Mouse (Mus musculus) forebrain, embryonic 12.5 days (tissue): Measurements from ENCODE around the gene Chchd10. TPM values are rescaled to one million over a fixed set of nuclear protein-coding genes. Genes with fewer than 3 reads are reported as not detected.

Experiments used
- ATAC-seq: fragments of 200-750 bp; cut with Nextera tagmentation; 2 replicates; pipeline ENCODE4 v1.8.0; 2017; ENCODE audit warnings: moderate TSS enrichment; ENCODE audit not compliant: low FRiP score
- H3K27ac ChIP-seq: fragments of 300-500 bp; sonication (generic); 2 replicates; pipeline ENCODE4 v1.5.1; 2016; ENCODE audit warnings: mild to moderate bottlenecking
- H3K27me3 ChIP-seq: fragments of 300-500 bp; sonication (generic); 2 replicates; pipeline ENCODE4 v1.6.1; 2016; ENCODE audit warnings: mild to moderate bottlenecking
- H3K36me3 ChIP-seq: fragments of 300-500 bp; sonication (generic); replicated peaks from 2 replicates; pipeline ENCODE4 v1.6.1; 2016; ENCODE audit warnings: mild to moderate bottlenecking
- H3K4me1 ChIP-seq: fragments of 300-500 bp; sonication (generic); 2 replicates; pipeline ENCODE4 v1.6.1; 2016
- H3K4me2 ChIP-seq: fragments of 300-500 bp; sonication (generic); 2 replicates; pipeline ENCODE4 v1.6.1; 2016; ENCODE audit warnings: mild to moderate bottlenecking, moderate library complexity
- H3K4me3 ChIP-seq: fragments of 300-500 bp; sonication (generic); replicated peaks from 2 replicates; pipeline ENCODE4 v1.5.1; 2016; ENCODE audit warnings: mild to moderate bottlenecking
- H3K9ac ChIP-seq: fragments of 300-500 bp; sonication (generic); 2 replicates; pipeline ENCODE4 v1.6.1; 2016; ENCODE audit warnings: mild to moderate bottlenecking
- H3K9me3 ChIP-seq: fragments of 300-500 bp; sonication (generic); 2 replicates; pipeline ENCODE4 v1.6.1; 2016
- WGBS: fragments of 180-500 bp; shearing (Covaris S2); methylation state at CpG from one replicate; pipeline ENCODE4 v1.1.7; 2016; 5-methylcytosine and 5-hydroxymethylcytosine counted together
- polyA plus RNA-seq: library from polyadenylated mRNA; unstranded; fragments of >200 nt; fragmentation: Nextera tagmentation; extraction: Ambion mirVana; gene quantifications from 2 replicates; pipeline ENCODE4 v1.2.1, GENCODE M21; 2016

Gene Chchd10
- polyA plus RNA-seq, 1 experiment from 2014 or later: 7.6 TPM

- no peaks in the 10 kb centered on the region for H3K4me1 ChIP-seq
- peaks cover 96% of the 10 kb centered on the region for H3K36me3 ChIP-seq
- H3K9me3 ChIP-seq: no peaks in the 10 kb centered on the region
- H3K4me3 ChIP-seq: no peak overlapping the region
- H3K27me3 ChIP-seq: no peaks in the 10 kb centered on the region
- H3K9ac ChIP-seq: no peak overlapping the region
- ATAC-seq: no peak
- no peak overlapping the region for H3K4me2 ChIP-seq
- H3K27ac ChIP-seq: no peak overlapping the region
- WGBS: 95% methylated on average over 5 of the region's 5 CpGs
Observed at GRCm38 (mm10) chr10:75904391-75904790, 28.5 kb upstream of the Chchd10 start.

GRCm38 (mm10) chr10:75906882-75907281 lies 26.0 kb upstream of the Chchd10 start:
- no peak for ATAC-seq
- no peaks in the 10 kb centered on the region for H3K27me3 ChIP-seq
- H3K27ac ChIP-seq: no peak overlapping the region
- no peak overlapping the region for H3K4me3 ChIP-seq
- H3K9me3 ChIP-seq: no peaks in the 10 kb centered on the region
- no peak overlapping the region for H3K9ac ChIP-seq
- H3K4me1 ChIP-seq: no peaks in the 10 kb centered on the region
- WGBS: 91% methylated on average over 4 of the region's 4 CpGs
- peaks cover 94% of the 10 kb centered on the region for H3K36me3 ChIP-seq
- no peak overlapping the region for H3K4me2 ChIP-seq

GRCm38 (mm10) chr10:75910698-75911097 lies 22.2 kb upstream of the Chchd10 start:
- peaks cover 83% of the 10 kb centered on the region for H3K36me3 ChIP-seq
- no peak overlapping the region for H3K4me3 ChIP-seq
- no peak overlapping the region for H3K27ac ChIP-seq
- H3K4me1 ChIP-seq: no peaks in the 10 kb centered on the region
- ATAC-seq: no peak
- 86% methylated on average over 2 of the region's 2 CpGs for WGBS
- H3K9ac ChIP-seq: no peak overlapping the region
- no peaks in the 10 kb centered on the region for H3K9me3 ChIP-seq
- no peak overlapping the region for H3K4me2 ChIP-seq
- no peaks in the 10 kb centered on the region for H3K27me3 ChIP-seq

- WGBS: 79% methylated on average over 6 of the region's 6 CpGs
- ATAC-seq: no peak
- Histone ChIP-seq H3K4me3 (no peak overlapping the region), H3K36me3 (peaks cover 80% of the 10 kb centered on the region), H3K9ac (no peak overlapping the region), H3K27me3 (no peaks in the 10 kb centered on the region), H3K27ac (no peak overlapping the region), H3K4me1 (peaks cover 2% of the 10 kb centered on the region), H3K4me2 (no peak overlapping the region), H3K9me3 (no peaks in the 10 kb centered on the region)
Observed at GRCm38 (mm10) chr10:75913013-75913589, 19.8 kb upstream of the Chchd10 start.

GRCm38 (mm10) chr10:75915557-75915956 lies 17.4 kb upstream of the Chchd10 start:
- Histone ChIP-seq H3K4me1 (peaks cover 25% of the 10 kb centered on the region), H3K36me3 (peaks cover 68% of the 10 kb centered on the region), H3K9ac (no peak overlapping the region), H3K27ac (no peak overlapping the region), H3K27me3 (no peaks in the 10 kb centered on the region), H3K4me2 (no peak overlapping the region), H3K4me3 (no peak overlapping the region), H3K9me3 (no peaks in the 10 kb centered on the region)
- ATAC-seq: no peak
- 92% methylated on average over 7 of the region's 7 CpGs for WGBS

- Histone ChIP-seq H3K4me3 (no peak overlapping the region), H3K9ac (no peak overlapping the region), H3K36me3 (peaks cover 56% of the 10 kb centered on the region), H3K27ac (no peak overlapping the region), H3K27me3 (no peaks in the 10 kb centered on the region), H3K9me3 (no peaks in the 10 kb centered on the region), H3K4me2 (no peak overlapping the region), H3K4me1 (peaks cover 28% of the 10 kb centered on the region)
- WGBS: 88% methylated on average over 8 of the region's 8 CpGs
- ATAC-seq: no peak
Observed at GRCm38 (mm10) chr10:75916840-75917239, 16.1 kb upstream of the Chchd10 start.

- H3K4me2 ChIP-seq: peak overlapping the region; percentile 0; the same call in 1 of the 2 replicates
- WGBS: 89% methylated on average over 5 of the region's 5 CpGs
- H3K9ac ChIP-seq: no peak overlapping the region
- ATAC-seq: no peak
- H3K9me3 ChIP-seq: no peaks in the 10 kb centered on the region
- H3K27me3 ChIP-seq: no peaks in the 10 kb centered on the region
- H3K4me1 ChIP-seq: peaks cover 39% of the 10 kb centered on the region
- no peak overlapping the region for H3K4me3 ChIP-seq
- H3K27ac ChIP-seq: no peak overlapping the region
- H3K36me3 ChIP-seq: peaks cover 48% of the 10 kb centered on the region
Observed at GRCm38 (mm10) chr10:75919026-75919425, 13.9 kb upstream of the Chchd10 start.

- peak within 1 kb of the TSS; percentile 80 for H3K4me2 ChIP-seq
- WGBS: under 1% methylated on average over 76 of the region's 76 CpGs
- H3K36me3 ChIP-seq: peaks cover 36% of the 10 kb centered on the region
Observed at GRCm38 (mm10) chr10:75921026-75921725, 11.8 kb upstream of the Chchd10 start, which contains the start of gene Smarcb1. Smarcb1 (minus strand) TSS chr10:75921617.

GRCm38 (mm10) chr10:75921726-75922560 lies 11.0 kb upstream of the Chchd10 start:
- Histone ChIP-seq H3K4me2 (peak overlapping the region; percentile 80), H3K36me3 (peaks cover 30% of the 10 kb centered on the region), H3K9me3 (no peaks in the 10 kb centered on the region), H3K9ac (peak overlapping the region; percentile 98), H3K4me1 (peaks cover 39% of the 10 kb centered on the region), H3K27me3 (no peaks in the 10 kb centered on the region), H3K27ac (peak overlapping the region; percentile 96), H3K4me3 (peak overlapping the region; percentile 85)
- ATAC-seq: peak; percentile 60
- 4% methylated on average over 22 of the region's 22 CpGs for WGBS

More at GRCm38 (mm10) chr10:75921026-75921725, 11.8 kb upstream of the Chchd10 start, which contains the start of gene Smarcb1:
- Histone ChIP-seq H3K9ac (peak within 1 kb of the TSS; percentile 98), H3K27ac (peak within 1 kb of the TSS; percentile 96), H3K4me1 (peaks cover 39% of the 10 kb centered on the region), H3K4me3 (peak within 1 kb of the TSS; percentile 85), H3K27me3 (no peaks in the 10 kb centered on the region), H3K9me3 (no peaks in the 10 kb centered on the region)
- ATAC-seq: peak; percentile 93

- Histone ChIP-seq H3K4me3 (no peak overlapping the region), H3K9me3 (no peaks in the 10 kb centered on the region), H3K4me2 (no peak overlapping the region), H3K36me3 (peaks cover 27% of the 10 kb centered on the region), H3K27me3 (peaks cover 6% of the 10 kb centered on the region; the same call in 1 of the 2 replicates), H3K4me1 (peaks cover 25% of the 10 kb centered on the region), H3K27ac (no peak overlapping the region), H3K9ac (no peak overlapping the region)
- WGBS: 52% methylated on average over 2 of the region's 2 CpGs
- no peak for ATAC-seq
Observed at GRCm38 (mm10) chr10:75924324-75924723, 8.6 kb upstream of the Chchd10 start.

- Histone ChIP-seq H3K4me3 (no peak overlapping the region), H3K4me2 (no peak overlapping the region), H3K27ac (no peak overlapping the region), H3K9ac (no peak overlapping the region), H3K9me3 (no peaks in the 10 kb centered on the region), H3K36me3 (peaks cover 27% of the 10 kb centered on the region), H3K4me1 (peaks cover 29% of the 10 kb centered on the region), H3K27me3 (peaks cover 23% of the 10 kb centered on the region)
- 76% methylated on average over 13 of the region's 13 CpGs for WGBS
- ATAC-seq: no peak
Observed at GRCm38 (mm10) chr10:75926396-75926795, 6.5 kb upstream of the Chchd10 start.

GRCm38 (mm10) chr10:75930304-75930703 lies 2.6 kb upstream of the Chchd10 start:
- WGBS: 38% methylated on average over 6 of the region's 6 CpGs
- no peaks in the 10 kb centered on the region for H3K9me3 ChIP-seq
- peaks cover 57% of the 10 kb centered on the region for H3K27me3 ChIP-seq
- H3K27ac ChIP-seq: no peak overlapping the region
- peaks cover 38% of the 10 kb centered on the region for H3K4me1 ChIP-seq
- H3K4me3 ChIP-seq: no peak overlapping the region
- H3K36me3 ChIP-seq: peaks cover 20% of the 10 kb centered on the region
- ATAC-seq: no peak
- no peak overlapping the region for H3K9ac ChIP-seq
- no peak overlapping the region for H3K4me2 ChIP-seq
